Mouse (Mus musculus): Measurements from ENCODE around the gene D430041D05Rik. TPM values are rescaled to one million over a fixed set of nuclear protein-coding genes. Genes with fewer than 3 reads are reported as not detected.
A peak's percentile ranks its signal among the peaks of the same experiment; 100 is the strongest.

D430041D05Rik gene
- 3.5 and 3.6 TPM in 2 replicates for polyA plus RNA-seq (2014; fragmentation: Nextera tagmentation; extraction: Ambion mirVana)

- DNase-seq (ENCODE audit: low spot score) (no peak), ATAC-seq (ENCODE audit: insufficient read depth, low FRiP score, low TSS enrichment) (no peak)
- peak within 1 kb of the TSS; percentile 99 for H3K4me2 ChIP-seq (ENCODE audit: low read depth)
- H3K9ac ChIP-seq (ENCODE audit: low read length) = peak within 1 kb of the TSS; percentile 88
- H3K27ac ChIP-seq (ENCODE audit: low read depth, low read length) = peak within 1 kb of the TSS; percentile 67
- H3K4me1 ChIP-seq (ENCODE audit: control insufficient read depth, insufficient read depth, low read length) = no peaks in the 10 kb centered on the region
- WGBS = 65% methylated on average over 4 of the region's 4 CpGs
- peak within 1 kb of the TSS; percentile 72 for H3K4me3 ChIP-seq (ENCODE audit: low read depth, low read length)
- H3K9me3 ChIP-seq (ENCODE audit: control insufficient read depth, low read length) = no peaks in the 10 kb centered on the region
- peaks cover 16% of the 10 kb centered on the region for H3K27me3 ChIP-seq (ENCODE audit: control insufficient read depth, insufficient read depth, low read length)
- no peaks in the 10 kb centered on the region for H3K36me3 ChIP-seq (ENCODE audit: control insufficient read depth, insufficient read depth, low read length)
Observed at GRCm38 (mm10) chr2:104410963-104411545, at the start of gene D430041D05Rik. D430041D05Rik (minus strand) TSS chr2:104411013.

- Histone ChIP-seq H3K9me3 (ENCODE audit: control insufficient read depth, low read length) (no peaks in the 10 kb centered on the region), H3K4me2 (ENCODE audit: low read depth) (no peak overlapping the region), H3K4me1 (ENCODE audit: control insufficient read depth, insufficient read depth, low read length) (no peaks in the 10 kb centered on the region), H3K4me3 (ENCODE audit: low read depth, low read length) (no peak overlapping the region), H3K27me3 (ENCODE audit: control insufficient read depth, insufficient read depth, low read length) (no peaks in the 10 kb centered on the region), H3K27ac (ENCODE audit: low read depth, low read length) (no peak overlapping the region), H3K9ac (ENCODE audit: low read length) (no peak overlapping the region), H3K36me3 (ENCODE audit: control insufficient read depth, insufficient read depth, low read length) (no peaks in the 10 kb centered on the region)
- DNase-seq (ENCODE audit: low spot score) (no peak), ATAC-seq (ENCODE audit: insufficient read depth, low FRiP score, low TSS enrichment) (no peak)
- 78% methylated on average over 3 of the region's 3 CpGs for WGBS
Observed at GRCm38 (mm10) chr2:104460021-104460420, 49.2 kb upstream of the D430041D05Rik start.

DNA sequence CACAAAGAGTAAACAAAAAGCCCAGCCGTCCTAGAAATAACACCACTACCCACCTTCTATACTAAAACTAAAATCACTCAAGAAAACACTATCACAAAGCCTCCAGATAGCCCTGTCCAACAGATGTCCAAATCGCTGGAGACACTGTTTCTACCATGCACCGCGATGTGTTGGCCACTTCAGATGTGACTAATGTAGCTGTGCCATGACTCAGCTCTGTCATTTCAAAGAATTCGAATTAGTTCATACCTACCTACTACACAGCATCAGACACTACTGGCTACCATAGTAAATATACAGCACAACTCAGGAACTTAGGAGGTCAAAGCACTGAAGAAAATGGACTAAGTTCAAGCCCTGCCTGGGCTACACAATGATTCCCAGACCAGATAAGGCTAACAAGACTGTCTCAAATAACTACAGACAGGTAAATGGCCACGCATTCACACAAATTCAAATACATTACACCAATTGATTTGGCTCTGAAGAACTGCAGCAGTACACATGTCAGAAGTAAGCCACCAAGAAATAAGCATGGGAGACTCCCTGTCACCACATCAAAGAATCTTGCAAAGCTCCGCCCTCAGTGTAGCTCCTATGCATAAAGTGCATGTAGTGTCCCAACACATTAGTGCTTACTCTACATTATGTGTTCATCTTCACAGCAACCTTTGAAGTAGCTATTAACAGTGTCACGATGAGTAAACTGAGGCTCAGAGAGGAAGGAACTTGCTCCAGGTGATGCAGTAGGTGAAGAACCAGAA lies 47.9 kb upstream of the D430041D05Rik start:
- no peaks in the 10 kb centered on the region for H3K4me1 ChIP-seq (ENCODE audit: control insufficient read depth, insufficient read depth, low read length)
- H3K9me3 ChIP-seq (ENCODE audit: control insufficient read depth, low read length) = no peaks in the 10 kb centered on the region
- no peaks in the 10 kb centered on the region for H3K36me3 ChIP-seq (ENCODE audit: control insufficient read depth, insufficient read depth, low read length)
- no peak overlapping the region for H3K4me2 ChIP-seq (ENCODE audit: low read depth)
- no peak overlapping the region for H3K27ac ChIP-seq (ENCODE audit: low read depth, low read length)
- 90% methylated on average over 8 of the region's 8 CpGs for WGBS
- H3K4me3 ChIP-seq (ENCODE audit: low read depth, low read length) = no peak overlapping the region
- ATAC-seq (ENCODE audit: insufficient read depth, low FRiP score, low TSS enrichment) (no peak), DNase-seq (ENCODE audit: low spot score) (no peak)
- no peaks in the 10 kb centered on the region for H3K27me3 ChIP-seq (ENCODE audit: control insufficient read depth, insufficient read depth, low read length)
- no peak overlapping the region for H3K9ac ChIP-seq (ENCODE audit: low read length)

GRCm38 (mm10) chr2:104457106-104457505 lies 46.3 kb upstream of the D430041D05Rik start:
- DNase-seq (ENCODE audit: low spot score) = no peak
- no peaks in the 10 kb centered on the region for H3K36me3 ChIP-seq (ENCODE audit: control insufficient read depth, insufficient read depth, low read length)
- no peaks in the 10 kb centered on the region for H3K27me3 ChIP-seq (ENCODE audit: control insufficient read depth, insufficient read depth, low read length)
- no peak for ATAC-seq (ENCODE audit: insufficient read depth, low FRiP score, low TSS enrichment)
- no peak overlapping the region for H3K9ac ChIP-seq (ENCODE audit: low read length)
- H3K9me3 ChIP-seq (ENCODE audit: control insufficient read depth, low read length) = no peaks in the 10 kb centered on the region
- H3K4me1 ChIP-seq (ENCODE audit: control insufficient read depth, insufficient read depth, low read length) = no peaks in the 10 kb centered on the region
- H3K4me3 ChIP-seq (ENCODE audit: low read depth, low read length) = no peak overlapping the region
- WGBS = 91% methylated on average over 3 of the region's 3 CpGs
- no peak overlapping the region for H3K27ac ChIP-seq (ENCODE audit: low read depth, low read length)
- H3K4me2 ChIP-seq (ENCODE audit: low read depth) = no peak overlapping the region

GRCm38 (mm10) chr2:104450685-104451084 lies 39.9 kb upstream of the D430041D05Rik start:
- H3K36me3 ChIP-seq (ENCODE audit: control insufficient read depth, insufficient read depth, low read length) = no peaks in the 10 kb centered on the region
- no peak overlapping the region for H3K27ac ChIP-seq (ENCODE audit: low read depth, low read length)
- no peak overlapping the region for H3K4me3 ChIP-seq (ENCODE audit: low read depth, low read length)
- no peak overlapping the region for H3K4me2 ChIP-seq (ENCODE audit: low read depth)
- 80% methylated on average over 3 of the region's 3 CpGs for WGBS
- no peaks in the 10 kb centered on the region for H3K27me3 ChIP-seq (ENCODE audit: control insufficient read depth, insufficient read depth, low read length)
- no peak overlapping the region for H3K9ac ChIP-seq (ENCODE audit: low read length)
- no peaks in the 10 kb centered on the region for H3K4me1 ChIP-seq (ENCODE audit: control insufficient read depth, insufficient read depth, low read length)
- H3K9me3 ChIP-seq (ENCODE audit: control insufficient read depth, low read length) = no peaks in the 10 kb centered on the region
- DNase-seq (ENCODE audit: low spot score) (no peak), ATAC-seq (ENCODE audit: insufficient read depth, low FRiP score, low TSS enrichment) (no peak)

- Histone ChIP-seq H3K9me3 (ENCODE audit: control insufficient read depth, low read length) (no peaks in the 10 kb centered on the region), H3K27ac (ENCODE audit: low read depth, low read length) (no peak overlapping the region), H3K36me3 (ENCODE audit: control insufficient read depth, insufficient read depth, low read length) (no peaks in the 10 kb centered on the region), H3K4me2 (ENCODE audit: low read depth) (no peak overlapping the region), H3K9ac (ENCODE audit: low read length) (no peak overlapping the region), H3K4me3 (ENCODE audit: low read depth, low read length) (no peak overlapping the region), H3K27me3 (ENCODE audit: control insufficient read depth, insufficient read depth, low read length) (no peaks in the 10 kb centered on the region), H3K4me1 (ENCODE audit: control insufficient read depth, insufficient read depth, low read length) (no peaks in the 10 kb centered on the region)
- DNase-seq (ENCODE audit: low spot score) = no peak
- WGBS = 100% methylated on average over 1 of the region's 1 CpGs
- ATAC-seq (ENCODE audit: insufficient read depth, low FRiP score, low TSS enrichment) = no peak
Observed at GRCm38 (mm10) chr2:104449191-104449590, 38.4 kb upstream of the D430041D05Rik start.

- WGBS = 89% methylated on average over 4 of the region's 4 CpGs
- H3K27ac ChIP-seq (ENCODE audit: low read depth, low read length) = no peak overlapping the region
- H3K4me2 ChIP-seq (ENCODE audit: low read depth) = no peak overlapping the region
- DNase-seq (ENCODE audit: low spot score) (no peak), ATAC-seq (ENCODE audit: insufficient read depth, low FRiP score, low TSS enrichment) (no peak)
- no peaks in the 10 kb centered on the region for H3K27me3 ChIP-seq (ENCODE audit: control insufficient read depth, insufficient read depth, low read length)
- no peaks in the 10 kb centered on the region for H3K36me3 ChIP-seq (ENCODE audit: control insufficient read depth, insufficient read depth, low read length)
- H3K4me1 ChIP-seq (ENCODE audit: control insufficient read depth, insufficient read depth, low read length) = no peaks in the 10 kb centered on the region
- no peak overlapping the region for H3K9ac ChIP-seq (ENCODE audit: low read length)
- H3K4me3 ChIP-seq (ENCODE audit: low read depth, low read length) = no peak overlapping the region
- no peaks in the 10 kb centered on the region for H3K9me3 ChIP-seq (ENCODE audit: control insufficient read depth, low read length)
Observed at GRCm38 (mm10) chr2:104448201-104448600, 37.4 kb upstream of the D430041D05Rik start.

- Histone ChIP-seq H3K4me2 (ENCODE audit: low read depth) (no peak overlapping the region), H3K9me3 (ENCODE audit: control insufficient read depth, low read length) (no peaks in the 10 kb centered on the region), H3K4me1 (ENCODE audit: control insufficient read depth, insufficient read depth, low read length) (no peaks in the 10 kb centered on the region), H3K9ac (ENCODE audit: low read length) (no peak overlapping the region), H3K36me3 (ENCODE audit: control insufficient read depth, insufficient read depth, low read length) (no peaks in the 10 kb centered on the region), H3K4me3 (ENCODE audit: low read depth, low read length) (no peak overlapping the region), H3K27me3 (ENCODE audit: control insufficient read depth, insufficient read depth, low read length) (no peaks in the 10 kb centered on the region), H3K27ac (ENCODE audit: low read depth, low read length) (no peak overlapping the region)
- no peak for DNase-seq (ENCODE audit: low spot score)
- no peak for ATAC-seq (ENCODE audit: insufficient read depth, low FRiP score, low TSS enrichment)
- 70% methylated on average over 1 of the region's 1 CpGs for WGBS
Observed at GRCm38 (mm10) chr2:104446016-104446415, 35.2 kb upstream of the D430041D05Rik start.

- Histone ChIP-seq H3K4me2 (ENCODE audit: low read depth) (no peak overlapping the region), H3K9ac (ENCODE audit: low read length) (no peak overlapping the region), H3K4me1 (ENCODE audit: control insufficient read depth, insufficient read depth, low read length) (no peaks in the 10 kb centered on the region), H3K9me3 (ENCODE audit: control insufficient read depth, low read length) (no peaks in the 10 kb centered on the region), H3K27ac (ENCODE audit: low read depth, low read length) (no peak overlapping the region), H3K4me3 (ENCODE audit: low read depth, low read length) (no peak overlapping the region), H3K27me3 (ENCODE audit: control insufficient read depth, insufficient read depth, low read length) (no peaks in the 10 kb centered on the region), H3K36me3 (ENCODE audit: control insufficient read depth, insufficient read depth, low read length) (no peaks in the 10 kb centered on the region)
- ATAC-seq (ENCODE audit: insufficient read depth, low FRiP score, low TSS enrichment) (no peak), DNase-seq (ENCODE audit: low spot score) (peak; percentile 62)
- 47% methylated on average over 2 of the region's 2 CpGs for WGBS
Observed at GRCm38 (mm10) chr2:104444776-104445175, 34.0 kb upstream of the D430041D05Rik start.
